Mouse (Mus musculus): Measurements from ENCODE around the gene Tgfbr1. TPM values are rescaled to one million over a fixed set of nuclear protein-coding genes. Genes with fewer than 3 reads are reported as not detected.
A peak's percentile ranks its signal among the peaks of the same experiment; 100 is the strongest.

Gene Tgfbr1
- total and polyA plus RNA-seq, 3 experiments = 4.3 to 4.5 TPM; not detected in 1

GRCm38 (mm10) chr4:47402200-47402599, 49.2 kb downstream of the Tgfbr1 start (continued):
- TF ChIP-seq RAD21 (IDR thresholded peaks at IDR 0.05; ENCODE audit: low read depth, low read length) = no peak
- peak; percentile 59; the same call in 1 of the 2 replicates for TF ChIP-seq MAX (IDR thresholded peaks at IDR 0.05; ENCODE audit: low read length)
- TF ChIP-seq RCOR1 (IDR thresholded peaks at IDR 0.05; ENCODE audit: low read depth, low read length) = peak; percentile 73
- peak; percentile 73 for TF ChIP-seq MXI1 (IDR thresholded peaks at IDR 0.05; ENCODE audit: low read depth, low read length)
- no peak for TF ChIP-seq ZKSCAN1 (IDR thresholded peaks at IDR 0.05; ENCODE audit: low read depth, low read length)
- TF ChIP-seq ZC3H11A (IDR thresholded peaks at IDR 0.05; ENCODE audit: low read depth, low read length) = no peak

- no peak overlapping the region for H3K4me3 ChIP-seq (ENCODE audit: control insufficient read depth in 1 of 2, insufficient read depth in 1 of 2, low read depth in 2 of 2, low read length in 2 of 2)
- no peaks in the 10 kb centered on the region for H3K79me2 ChIP-seq (ENCODE audit: control insufficient read depth, insufficient read depth, low read length, poor library complexity)
- peaks cover 0 to 33% of the 10 kb centered on the region in 2 experiments; a peak in 3 of 4 replicates for H3K36me3 ChIP-seq (ENCODE audit: control insufficient read depth in 1 of 2, insufficient read depth in 2 of 2, low read length in 2 of 2)
- no peaks in the 10 kb centered on the region for H3K9me3 ChIP-seq (replicated peaks; ENCODE audit: insufficient read depth, low read length)
- H3K27ac ChIP-seq (ENCODE audit: control insufficient read depth, low read depth, low read length) = no peak overlapping the region
- no peaks in the 10 kb centered on the region for H3K27me3 ChIP-seq (ENCODE audit: control insufficient read depth in 1 of 2, insufficient read depth in 2 of 2, low read length in 2 of 2)
- H3K4me1 ChIP-seq (ENCODE audit: control insufficient read depth in 1 of 2, insufficient read depth in 2 of 2, low read length in 2 of 2) = peaks cover 12 to 13% of the 10 kb centered on the region in 2 experiments
- H3K9ac ChIP-seq (ENCODE audit: control insufficient read depth, low read depth, low read length, poor library complexity, severe bottlenecking) = no peak overlapping the region
- TF ChIP-seq KAT2A (conservative IDR thresholded peaks at IDR 0.05; ENCODE audit: low read depth, low read length) = no peak
- no peak for TF ChIP-seq CTCF (IDR thresholded peaks at IDR 0.05 in 2 of 3, conservative IDR thresholded peaks at IDR 0.05 in 1 of 3; ENCODE audit: control insufficient read depth in 1 of 3, insufficient read depth in 1 of 3, low read depth in 2 of 3, low read length in 3 of 3, poor library complexity in 1 of 3, severe bottlenecking in 1 of 3)
- no peak for TF ChIP-seq MYC (IDR thresholded peaks at IDR 0.05; ENCODE audit: low read depth, low read length)
- no peak for TF ChIP-seq MEF2A (IDR thresholded peaks at IDR 0.05; ENCODE audit: extremely low read depth, insufficient replicate concordance, low read depth, low read length, poor library complexity, severe bottlenecking)
- no peak for TF ChIP-seq HCFC1 (IDR thresholded peaks at IDR 0.05; ENCODE audit: low read depth, low read length)
- TF ChIP-seq NELFE (IDR thresholded peaks at IDR 0.05; ENCODE audit: low read depth, low read length) = no peak
- TF ChIP-seq ETS1 (IDR thresholded peaks at IDR 0.05; ENCODE audit: low read depth, low read length) = no peak
- TF ChIP-seq CHD1 (IDR thresholded peaks at IDR 0.05; ENCODE audit: low read depth, low read length) = no peak
- TF ChIP-seq E2F4 (IDR thresholded peaks at IDR 0.05; ENCODE audit: borderline replicate concordance, low read depth, low read length) = no peak
- no peak for TF ChIP-seq MAZ (IDR thresholded peaks at IDR 0.05; ENCODE audit: low read depth, low read length)
- TF ChIP-seq ELF1 (IDR thresholded peaks at IDR 0.05; ENCODE audit: low read depth, low read length) = no peak
- no peak for TF ChIP-seq EP300 (IDR thresholded peaks at IDR 0.05; ENCODE audit: low read depth in 1 of 2, low read length in 2 of 2)
- TF ChIP-seq RAD21 (IDR thresholded peaks at IDR 0.05; ENCODE audit: low read depth, low read length) = no peak
- no peak for TF ChIP-seq TBP (IDR thresholded peaks at IDR 0.05; ENCODE audit: low read depth, low read length)
- no peak for DNase-seq (ENCODE audit: low read depth, low spot score)
These were observed 51.5 kb downstream of the Tgfbr1 start for GRCm38 (mm10) chr4:47404536-47404935.

- H3K27me3 ChIP-seq (ENCODE audit: control insufficient read depth in 1 of 2, insufficient read depth in 2 of 2, low read length in 2 of 2) = no peaks in the 10 kb centered on the region
- H3K9ac ChIP-seq (ENCODE audit: control insufficient read depth, low read depth, low read length, poor library complexity, severe bottlenecking) = no peak overlapping the region
- H3K27ac ChIP-seq (ENCODE audit: control insufficient read depth, low read depth, low read length) = no peak overlapping the region
- peaks cover 0 to 9% of the 10 kb centered on the region in 2 experiments; a peak in 2 of 4 replicates for H3K36me3 ChIP-seq (ENCODE audit: control insufficient read depth in 1 of 2, insufficient read depth in 2 of 2, low read length in 2 of 2)
- DNase-seq (ENCODE audit: low read depth, low spot score) = no peak
- TF ChIP-seq HCFC1 (IDR thresholded peaks at IDR 0.05; ENCODE audit: low read depth, low read length) (no peak), JUND (IDR thresholded peaks at IDR 0.05; ENCODE audit: low read depth, low read length) (no peak), TBP (IDR thresholded peaks at IDR 0.05; ENCODE audit: low read depth, low read length) (no peak), NELFE (IDR thresholded peaks at IDR 0.05; ENCODE audit: low read depth, low read length) (no peak), RCOR1 (IDR thresholded peaks at IDR 0.05; ENCODE audit: low read depth, low read length) (no peak), ZC3H11A (IDR thresholded peaks at IDR 0.05; ENCODE audit: low read depth, low read length) (no peak), POLR2AphosphoS5 (IDR thresholded peaks at IDR 0.05; ENCODE audit: borderline replicate concordance, low read depth, low read length) (no peak), RAD21 (IDR thresholded peaks at IDR 0.05; ENCODE audit: low read depth, low read length) (no peak), MAX (IDR thresholded peaks at IDR 0.05; ENCODE audit: low read length) (no peak), MYB (IDR thresholded peaks at IDR 0.05; ENCODE audit: low read depth, low read length) (no peak), MXI1 (IDR thresholded peaks at IDR 0.05; ENCODE audit: low read depth, low read length) (no peak), MAZ (IDR thresholded peaks at IDR 0.05; ENCODE audit: low read depth, low read length) (no peak), ETS1 (IDR thresholded peaks at IDR 0.05; ENCODE audit: low read depth, low read length) (no peak), POLR2AphosphoS2 (IDR thresholded peaks at IDR 0.05; ENCODE audit: low read length) (no peak), CHD1 (IDR thresholded peaks at IDR 0.05; ENCODE audit: low read depth, low read length) (no peak), USF1 (IDR thresholded peaks at IDR 0.05; ENCODE audit: low read depth, low read length) (no peak), GATA1 (IDR thresholded peaks at IDR 0.05; ENCODE audit: low read depth, low read length) (no peak), EP300 (IDR thresholded peaks at IDR 0.05; ENCODE audit: low read depth in 1 of 2, low read length in 2 of 2) (no peak), TAL1 (IDR thresholded peaks at IDR 0.05; ENCODE audit: low read length) (no peak), KAT2A (conservative IDR thresholded peaks at IDR 0.05; ENCODE audit: low read depth, low read length) (no peak)
- peaks cover 3% of the 10 kb centered on the region in 2 experiments; a peak in 3 of 4 replicates for H3K4me1 ChIP-seq (ENCODE audit: control insufficient read depth in 1 of 2, insufficient read depth in 2 of 2, low read length in 2 of 2)
- no peaks in the 10 kb centered on the region for H3K79me2 ChIP-seq (ENCODE audit: control insufficient read depth, insufficient read depth, low read length, poor library complexity)
- no peak overlapping the region for H3K4me3 ChIP-seq (ENCODE audit: control insufficient read depth in 1 of 2, insufficient read depth in 1 of 2, low read depth in 2 of 2, low read length in 2 of 2)
- no peaks in the 10 kb centered on the region for H3K9me3 ChIP-seq (replicated peaks; ENCODE audit: insufficient read depth, low read length)
These were observed 54.1 kb downstream of the Tgfbr1 start for GRCm38 (mm10) chr4:47407161-47407560.

All from MEL (cell line).